Mouse (Mus musculus) right cerebral cortex, postnatal 4 days (tissue): ENCODE data around the gene Kcna10.

Experiments used
- DNase-seq: peaks from one replicate; pipeline ENCODE4 v3.0.0-alpha.2; 2022

The Kcna10 gene

DNA sequence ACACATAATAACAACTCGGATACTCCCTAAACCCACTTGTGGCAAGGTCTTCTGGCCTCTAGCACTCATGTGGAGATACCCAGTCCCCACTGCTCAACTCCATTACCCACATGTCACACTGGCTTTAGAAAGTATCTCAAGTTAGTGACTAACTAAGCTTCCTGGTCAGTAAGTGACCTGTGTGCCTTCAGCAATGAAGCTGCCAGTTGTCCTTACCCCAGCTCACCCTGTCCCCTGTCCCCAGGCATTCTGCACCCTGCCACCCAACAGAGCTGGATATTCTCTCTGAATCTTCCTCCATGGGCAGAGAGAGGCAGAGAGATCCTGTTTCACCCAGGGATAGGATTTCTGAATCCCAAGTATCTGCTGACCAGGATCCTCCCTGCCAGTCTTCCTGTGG is at the start of gene Kcna10:
TSS of gene Kcna10 (plus strand) at position 301 of the 400 bp plus-strand sequence.
- DNase-seq = no peak

DNA sequence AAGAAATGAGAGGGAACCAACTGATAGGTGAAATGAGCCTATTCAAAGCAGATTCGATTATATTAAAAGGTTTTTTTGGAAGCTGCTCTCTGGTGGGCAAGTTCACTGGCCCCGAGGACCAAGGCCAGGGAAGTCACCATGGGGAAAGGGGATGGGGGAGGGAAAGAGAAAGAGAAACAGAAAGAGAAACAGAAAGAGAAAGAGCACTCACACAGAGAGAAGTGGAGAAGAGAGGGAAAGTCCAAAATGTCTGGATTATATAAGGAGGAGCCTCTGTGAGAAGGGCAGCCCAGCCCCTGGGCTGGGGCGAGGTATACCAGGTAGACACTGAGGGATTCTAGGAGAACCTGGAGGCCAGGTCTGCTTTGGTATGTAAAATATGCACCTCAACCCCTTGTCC is 48.4 kb upstream of the Kcna10 start:
- no peak for DNase-seq

- DNase-seq = no peak
These were observed 35.7 kb upstream of the Kcna10 start for GRCm38 (mm10) chr3:107147126-107147525.

GRCm38 (mm10) chr3:107149006-107149405 is 33.9 kb upstream of the Kcna10 start:
- DNase-seq = no peak

DNA sequence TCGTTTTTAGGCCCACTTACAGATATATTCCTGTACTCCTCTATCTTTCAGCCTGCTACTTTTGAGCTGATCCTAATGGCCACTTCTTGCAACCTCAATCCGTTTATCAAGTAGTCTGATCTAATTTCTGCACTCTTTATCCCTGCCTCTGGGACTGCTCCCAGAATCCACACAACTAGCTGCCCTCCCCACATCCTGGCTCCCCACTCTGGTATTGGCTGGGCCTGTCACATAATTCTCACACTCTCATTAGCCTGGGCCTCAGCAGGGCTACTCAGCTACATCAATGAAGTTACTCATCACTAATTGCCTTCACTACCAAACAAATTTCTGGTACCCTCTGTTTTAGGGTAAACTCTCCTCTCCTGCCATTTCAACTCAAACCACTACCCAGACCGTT is 32.4 kb upstream of the Kcna10 start:
- DNase-seq = no peak

DNA sequence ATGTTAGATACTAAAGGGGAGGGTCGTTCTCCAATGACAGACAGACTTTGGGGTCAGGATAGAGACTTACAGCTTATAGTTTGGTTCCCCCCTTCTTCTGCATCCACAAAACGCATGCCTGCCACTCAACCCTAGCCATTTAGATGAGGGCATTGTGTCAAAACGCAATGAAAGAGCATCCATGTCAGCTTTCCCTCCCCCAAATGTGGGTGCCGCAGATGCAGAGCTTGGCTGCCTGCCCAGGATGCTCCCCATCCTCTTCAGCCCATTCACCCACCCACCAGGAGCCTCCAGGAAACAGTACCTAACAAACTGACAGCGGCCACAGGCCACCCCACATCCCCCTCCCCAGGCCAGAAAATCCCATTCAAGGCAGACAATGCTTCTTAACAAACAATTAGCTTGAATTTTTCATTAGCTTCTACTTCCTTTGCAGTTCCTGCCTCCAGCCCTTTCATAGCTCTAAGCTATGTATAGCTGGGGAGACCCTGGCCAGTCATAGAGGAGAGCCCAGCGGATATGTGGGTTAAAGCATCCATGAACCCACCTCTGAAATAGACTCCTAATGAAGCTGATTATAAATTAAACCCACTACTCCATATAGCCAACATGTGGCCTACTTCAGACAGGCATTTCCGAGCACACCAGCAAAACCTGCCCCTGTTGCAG is 31.9 kb upstream of the Kcna10 start:
- DNase-seq = peak; percentile 47

DNA sequence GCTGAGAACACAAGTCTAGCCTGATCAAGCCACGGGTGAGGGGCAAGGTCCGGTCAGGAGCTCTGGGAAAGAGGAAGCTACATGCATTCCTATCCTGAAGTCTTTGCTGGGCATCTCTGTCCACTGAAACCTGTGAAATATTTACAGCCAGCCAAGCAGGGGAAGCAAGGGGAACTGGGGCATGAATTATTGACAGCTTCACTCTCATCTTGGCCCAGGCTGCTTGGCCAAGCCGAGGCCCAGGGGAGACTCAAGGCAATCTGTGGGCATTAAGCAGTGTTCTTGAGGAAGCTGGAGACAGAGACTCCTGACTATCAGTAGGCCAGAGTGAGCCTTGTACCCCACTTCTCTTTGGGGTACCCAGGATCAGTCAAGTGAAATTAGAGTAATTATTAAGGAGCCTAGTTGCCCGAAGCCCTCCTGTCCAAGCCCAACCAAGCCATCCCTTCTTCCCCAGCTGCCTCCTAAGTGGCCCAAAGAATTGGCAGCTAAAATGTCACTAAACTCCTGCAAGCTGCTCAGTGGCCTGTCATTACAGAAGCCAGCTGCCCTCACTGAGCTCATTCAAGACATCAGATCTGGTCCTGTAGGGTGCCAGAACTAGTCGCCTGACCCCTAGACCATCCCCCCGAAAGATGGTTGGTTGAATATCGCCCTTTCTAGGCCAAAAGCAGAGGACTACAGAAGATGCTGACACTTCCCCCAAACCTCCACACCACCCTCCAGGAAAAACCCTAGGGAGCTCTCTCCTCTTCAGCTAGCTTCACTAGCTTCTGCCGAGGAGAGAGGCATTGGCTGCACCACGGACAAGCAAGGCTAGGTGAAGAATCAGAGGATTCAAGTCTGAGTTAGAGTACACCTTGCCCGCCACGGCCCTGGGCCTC is 28.8 kb upstream of the Kcna10 start:
- no peak for DNase-seq

GRCm38 (mm10) chr3:107158856-107159255 is 24.0 kb upstream of the Kcna10 start:
- no peak for DNase-seq

DNA sequence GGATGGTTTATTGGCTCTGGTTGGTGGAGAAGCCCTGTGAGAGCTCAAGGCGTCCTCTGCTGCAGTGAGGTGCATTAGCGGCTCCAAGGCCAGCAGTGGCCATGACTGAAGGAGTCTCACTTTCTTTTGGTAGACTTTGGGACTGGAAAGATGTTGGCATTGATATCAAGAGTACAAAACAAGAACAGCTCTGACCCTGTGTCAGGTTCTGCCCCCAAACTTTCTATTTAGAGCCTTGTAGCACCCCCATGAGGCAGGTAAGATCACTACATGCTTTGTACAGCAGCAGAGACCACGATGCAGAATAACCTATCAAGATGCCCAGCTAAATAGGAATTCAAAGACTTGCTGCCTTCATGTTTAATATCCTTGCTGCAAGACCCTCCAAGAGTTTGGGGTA is 23.4 kb upstream of the Kcna10 start:
- DNase-seq = no peak

DNA sequence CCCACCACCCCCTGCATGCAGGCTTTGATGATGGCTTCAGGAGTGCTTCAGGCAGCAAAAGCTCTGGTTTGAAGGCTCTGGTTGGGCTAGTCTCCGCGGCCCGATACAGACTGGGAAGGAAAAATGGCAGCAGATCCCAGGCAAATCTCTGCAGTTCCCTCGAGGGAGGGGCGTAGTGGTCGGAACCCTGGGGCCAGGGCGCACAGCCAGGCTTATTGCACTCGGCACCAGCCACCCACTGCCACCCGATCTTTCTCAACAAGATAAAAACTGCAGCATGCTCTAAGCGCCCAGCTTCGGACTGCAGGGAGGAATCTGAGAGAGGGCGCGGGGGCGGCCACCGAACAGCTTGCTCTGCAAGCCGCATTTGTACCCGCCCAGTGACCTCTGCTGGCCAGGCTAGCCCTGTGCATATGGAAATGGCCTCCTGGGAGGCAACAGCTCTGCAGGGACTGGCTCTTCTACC is 23.0 kb upstream of the Kcna10 start:
- DNase-seq = peak; percentile 50

GRCm38 (mm10) chr3:107162741-107163140 is 20.1 kb upstream of the Kcna10 start:
- DNase-seq = no peak

DNA sequence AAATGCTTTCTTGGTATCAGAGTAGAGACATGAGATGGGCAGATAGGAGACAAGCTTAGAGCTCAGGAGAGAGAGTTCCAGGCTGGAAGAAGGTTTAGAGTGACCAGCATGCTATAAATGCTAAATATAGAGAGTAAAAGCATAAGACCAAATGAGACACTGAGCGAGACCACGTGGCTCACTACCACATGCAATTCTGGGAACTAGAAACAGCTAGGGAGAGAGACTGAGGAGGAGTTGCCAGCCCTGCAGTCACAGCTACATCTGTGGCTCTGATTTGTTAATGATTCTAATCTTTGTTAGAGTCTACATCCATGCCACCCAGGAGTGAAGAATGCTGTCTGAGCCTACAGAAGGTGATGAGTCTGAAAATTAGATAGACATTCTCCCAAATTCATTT is 13.3 kb upstream of the Kcna10 start:
- DNase-seq = no peak

DNA sequence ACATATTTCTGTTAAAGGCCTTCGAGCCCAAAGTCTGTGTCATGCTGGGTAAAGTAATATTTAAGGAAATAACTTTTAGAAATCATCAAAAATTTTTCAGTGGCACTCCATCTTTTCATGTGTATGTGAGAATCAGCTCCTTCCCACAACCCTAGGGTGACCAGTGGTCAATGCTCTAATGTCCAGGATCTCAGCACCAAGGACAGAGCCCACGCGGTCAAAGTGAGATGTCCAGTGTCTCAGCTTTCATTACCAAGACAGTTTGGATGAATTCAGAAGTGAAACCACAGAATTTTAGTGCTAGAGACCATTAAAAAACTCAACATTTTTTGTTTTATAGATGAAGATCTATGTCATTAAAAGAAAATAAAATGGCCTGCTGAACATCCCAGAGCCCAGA is 10.9 kb upstream of the Kcna10 start:
- DNase-seq = no peak

GRCm38 (mm10) chr3:107172556-107172955 is 10.3 kb upstream of the Kcna10 start:
- no peak for DNase-seq

GRCm38 (mm10) chr3:107175486-107175885 is 7.4 kb upstream of the Kcna10 start:
- no peak for DNase-seq

DNA sequence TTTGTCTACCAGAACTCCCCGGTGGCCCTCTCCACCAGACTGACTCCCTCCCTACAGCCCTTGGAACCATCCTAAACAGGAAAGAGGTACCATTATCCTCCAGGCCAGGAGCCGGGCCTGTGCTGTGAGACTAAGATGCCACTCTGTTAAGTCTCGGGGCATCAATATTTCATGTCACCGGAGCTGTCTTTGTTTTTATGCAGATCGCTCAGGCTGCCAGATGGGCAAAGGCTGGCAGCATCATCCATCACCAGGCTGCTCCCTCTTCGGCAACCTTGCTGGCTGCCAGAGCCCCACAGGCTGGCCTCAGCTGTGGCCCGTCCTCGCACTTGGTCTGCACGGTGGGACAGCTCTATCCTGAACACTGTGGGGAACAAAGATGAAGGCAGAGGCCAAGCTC is 6.4 kb upstream of the Kcna10 start:
- no peak for DNase-seq

GRCm38 (mm10) chr3:107180860-107181259 is 2.0 kb upstream of the Kcna10 start:
- no peak for DNase-seq

DNA sequence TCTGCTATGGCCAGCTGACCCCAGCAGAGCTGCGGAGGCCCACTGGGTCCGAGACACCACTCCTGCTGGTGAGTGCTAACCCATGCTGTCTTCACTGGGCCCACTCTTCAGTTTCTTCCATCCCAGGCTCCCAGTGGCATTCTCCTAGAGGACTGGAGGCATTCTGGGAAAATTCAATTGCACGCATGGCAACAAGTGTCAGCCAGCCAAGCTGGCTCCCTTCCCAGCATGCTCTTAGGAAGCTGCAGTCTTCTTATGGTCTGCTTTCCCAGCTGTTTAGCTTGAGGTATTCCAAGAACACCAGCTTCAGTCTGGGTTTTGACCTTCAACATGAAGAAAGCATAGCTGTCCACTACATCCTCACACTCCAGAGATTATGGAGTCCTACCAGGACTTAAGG is 322 bp downstream of the Kcna10 start:
- peak; percentile 42 for DNase-seq

DNA sequence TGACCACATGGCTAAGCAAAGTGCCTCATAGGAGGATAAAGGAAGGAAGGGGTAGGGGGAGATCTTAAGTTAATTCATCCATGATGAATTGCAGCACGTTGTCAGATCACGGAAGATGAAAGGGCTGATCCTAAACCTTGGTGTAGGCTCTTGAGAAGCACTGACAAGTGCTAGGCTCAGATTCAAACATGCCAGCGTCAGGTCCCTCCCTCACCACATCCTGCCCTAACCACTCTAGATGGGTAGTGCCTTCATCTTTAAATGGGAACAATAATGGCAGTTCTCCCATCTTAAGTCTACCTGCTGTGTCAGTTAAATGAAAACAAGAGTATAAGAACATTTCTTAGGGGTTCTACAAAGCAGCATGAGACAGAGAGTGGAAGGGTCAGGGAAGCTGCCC is 2.7 kb downstream of the Kcna10 start:
- DNase-seq = no peak

- DNase-seq = no peak
These were observed 4.2 kb downstream of the Kcna10 start for GRCm38 (mm10) chr3:107187022-107187421.

DNA sequence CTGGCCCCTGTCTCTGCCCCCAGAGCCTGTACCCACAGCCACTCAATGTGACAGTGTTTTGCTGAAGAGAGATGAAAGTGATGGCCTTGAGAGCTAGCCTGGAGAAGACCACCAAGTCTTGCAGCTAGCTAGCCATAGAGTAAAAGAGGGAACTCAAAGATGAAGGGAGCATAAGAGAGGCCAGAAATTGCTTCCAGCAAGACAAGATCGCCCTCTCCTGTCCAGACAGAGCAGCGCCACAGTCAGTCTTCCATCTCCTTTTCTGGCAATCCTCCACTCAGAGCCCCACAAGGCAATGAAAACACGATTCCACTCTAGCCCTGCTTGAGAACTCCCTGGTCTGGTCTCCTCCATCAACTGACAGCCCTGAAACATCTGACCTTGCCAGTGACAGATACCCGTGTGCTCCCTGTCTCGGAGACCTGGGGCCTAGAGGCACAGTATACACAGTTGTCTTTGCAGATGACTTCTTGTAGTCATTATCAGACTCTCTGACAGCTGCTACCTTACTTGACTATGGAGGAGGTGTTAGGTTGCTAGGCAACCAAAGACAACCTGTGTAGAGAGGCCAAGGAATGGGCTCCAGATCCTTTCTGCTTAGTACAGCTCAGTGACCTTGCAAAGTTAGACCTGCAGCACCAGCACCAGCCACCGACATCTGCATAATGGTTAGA is 5.5 kb downstream of the Kcna10 start:
- peak; percentile 64 for DNase-seq

- DNase-seq = no peak
These were observed 18.7 kb downstream of the Kcna10 start for GRCm38 (mm10) chr3:107201310-107202180.

GRCm38 (mm10) chr3:107204413-107204812 is 21.6 kb downstream of the Kcna10 start:
- no peak for DNase-seq
